Mouse (Mus musculus): ENCODE data around the gene Kansl1l.
"Not testable (repeated sequence)": the region's sequence is repeated elsewhere in the genome, so short reads cannot be mapped to it uniquely, and the experiment has no call there.

Kansl1l gene

GRCm38 (mm10) chr1:66700693-66701575 is 116.4 kb downstream of the Kansl1l start, which contains the start of gene Rpe:
TSS of gene Rpe (plus strand) at chr1:66700831.
- CTCF ChIA-PET: interaction anchor here (0.8 kb wide), 1 partner anchor 9 kb away, joined by 3 read pairs; no protein-coding TSS in a partner anchor

- CTCF ChIA-PET: interaction anchor here (0.8 kb wide), 1 partner anchor 10 kb away, joined by 3 read pairs; no protein-coding TSS in a partner anchor
Measured at GRCm38 (mm10) chr1:66700149-66700692, 117.1 kb downstream of the Kansl1l start.

GRCm38 (mm10) chr1:66699630-66700029 is 117.7 kb downstream of the Kansl1l start:
- CTCF ChIA-PET: not testable (repeated sequence)

- CTCF ChIA-PET: no interaction called here
Measured at GRCm38 (mm10) chr1:66695296-66695695, 122.1 kb downstream of the Kansl1l start.

- CTCF ChIA-PET: no interaction called here
Measured at GRCm38 (mm10) chr1:66694266-66694665, 123.1 kb downstream of the Kansl1l start.

GRCm38 (mm10) chr1:66692780-66693392 is 124.5 kb downstream of the Kansl1l start:
- CTCF ChIA-PET: no interaction called here

GRCm38 (mm10) chr1:66692308-66692707 is 125.1 kb downstream of the Kansl1l start:
- CTCF ChIA-PET: no interaction called here

- CTCF ChIA-PET: no interaction called here
Measured at GRCm38 (mm10) chr1:66691772-66692171, 125.6 kb downstream of the Kansl1l start.

- CTCF ChIA-PET: no interaction called here
Measured at GRCm38 (mm10) chr1:66682974-66683373, 134.4 kb downstream of the Kansl1l start.

GRCm38 (mm10) chr1:66678662-66679061 is 138.7 kb downstream of the Kansl1l start:
- CTCF ChIA-PET: no interaction called here

GRCm38 (mm10) chr1:66677928-66678327 is 139.4 kb downstream of the Kansl1l start:
- CTCF ChIA-PET: no interaction called here

- CTCF ChIA-PET: no interaction called here
Measured at GRCm38 (mm10) chr1:66672812-66673211, 144.6 kb downstream of the Kansl1l start.

GRCm38 (mm10) chr1:66671475-66671874 is 145.9 kb downstream of the Kansl1l start:
- CTCF ChIA-PET: no interaction called here
